Mouse (Mus musculus): ENCODE measurements around the gene Olfr60.

DNA sequence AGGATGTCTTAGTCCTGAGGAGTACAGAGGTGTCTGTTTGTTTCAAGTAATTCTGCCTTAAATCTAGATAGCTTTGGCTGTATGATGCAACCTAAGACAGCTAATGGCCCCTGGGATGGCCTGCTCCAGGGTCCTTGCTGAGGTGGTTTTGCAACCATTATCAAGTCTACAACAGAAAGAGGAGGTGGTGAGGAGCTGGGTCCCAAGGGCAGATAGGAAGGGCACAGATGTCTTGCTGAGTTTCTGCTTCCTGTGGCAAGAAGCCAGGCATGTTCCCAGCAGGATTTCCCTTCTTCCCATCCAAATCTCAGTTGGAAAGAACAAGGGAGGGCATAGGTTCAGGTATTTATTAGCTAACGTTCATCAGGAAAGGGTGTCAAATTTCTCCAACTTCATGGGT lies 14.8 kb upstream of the Olfr60 start, which contains the start of gene Olfr530:
- no peak for TF ChIP-seq CTCF (IDR thresholded peaks at IDR 0.05; ENCODE audit: low read depth, low read length)
- no peak for TF ChIP-seq POLR2A (IDR thresholded peaks at IDR 0.05; ENCODE audit: extremely low read depth, insufficient read depth, low read length)
